Mouse (Mus musculus): ENCODE results near the gene Gm11168.
"Not testable (repeated sequence)": the region's sequence is repeated elsewhere in the genome, so short reads cannot be mapped to it uniquely, and the experiment has no call there.

The Gm11168 gene

DNA sequence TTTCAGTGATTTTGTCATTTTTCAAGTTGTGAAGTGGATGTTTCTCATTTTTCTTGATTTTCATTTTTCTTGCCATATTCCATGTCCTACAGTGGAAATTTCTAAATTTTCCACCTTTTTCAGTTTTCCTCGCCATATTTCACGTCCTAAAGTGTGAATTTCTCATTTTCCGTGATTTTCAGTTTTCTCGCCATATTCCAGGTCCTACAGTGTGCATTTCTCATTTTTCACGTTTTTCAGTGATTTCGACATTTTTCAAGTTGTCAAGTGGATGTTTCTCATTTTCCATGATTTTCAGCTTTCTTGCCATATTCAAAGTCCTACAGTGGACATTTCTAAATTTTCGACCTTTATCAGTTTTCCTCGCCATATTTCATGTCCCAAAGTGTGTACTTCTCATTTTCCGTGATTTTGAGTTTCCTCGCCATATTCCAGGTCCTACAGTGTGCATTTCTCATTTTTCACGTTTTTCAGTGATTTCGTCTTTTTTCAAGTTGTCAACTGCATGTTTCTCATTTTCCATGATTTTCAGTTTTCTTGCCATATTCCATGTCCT, 21.8 kb downstream of the Gm11168 start, which contains the start of gene Gm10717:
Gene Gm10717 (plus strand): TSS at position 506 of the 556 bp plus-strand sequence.
- peak; percentile 62 to 74 for DNase-seq (ENCODE audit: low spot score in 2 of 2)

DNA sequence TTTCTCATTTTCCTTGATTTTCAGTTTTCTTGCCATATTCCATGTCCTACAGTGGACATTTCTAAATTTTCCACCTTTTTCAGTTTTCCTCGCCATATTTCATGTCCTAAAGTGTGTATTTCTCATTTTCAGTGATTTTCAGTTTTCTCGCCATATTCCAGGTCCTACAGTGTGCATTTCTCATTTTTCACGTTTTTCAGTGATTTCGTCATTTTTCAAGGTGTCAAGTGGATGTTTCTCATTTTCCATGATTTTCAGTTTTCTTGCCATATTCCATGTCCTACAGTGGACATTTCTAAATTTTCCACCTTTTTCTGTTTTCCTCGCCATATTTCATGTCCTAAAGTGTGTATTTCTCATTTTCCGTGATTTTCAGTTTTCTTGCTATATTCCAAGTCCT, 22.5 kb downstream of the Gm11168 start:
- DNase-seq (ENCODE audit: low spot score in 2 of 2), result peak; percentile 87 to 88

DNA sequence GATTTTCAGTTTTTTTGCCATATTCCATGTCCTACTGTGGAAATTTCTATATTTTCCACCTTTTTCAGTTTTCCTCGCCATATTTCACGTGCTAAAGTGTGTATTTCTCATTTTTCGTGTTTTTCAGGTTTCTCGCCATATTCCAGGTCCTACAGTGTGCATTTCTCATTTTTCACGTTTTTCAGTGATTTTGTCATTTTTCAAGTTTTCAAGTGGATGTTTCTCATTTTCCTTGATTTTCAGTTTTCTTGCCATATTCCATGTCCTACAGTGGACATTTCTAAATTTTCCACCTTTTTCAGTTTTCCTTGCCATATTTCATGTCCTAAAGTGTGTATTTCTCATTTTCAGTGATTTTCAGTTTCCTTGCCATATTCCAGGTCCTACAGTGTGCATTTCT, 23.0 kb downstream of the Gm11168 start:
- not testable (repeated sequence) for DNase-seq (ENCODE audit: low spot score in 2 of 2)

DNA sequence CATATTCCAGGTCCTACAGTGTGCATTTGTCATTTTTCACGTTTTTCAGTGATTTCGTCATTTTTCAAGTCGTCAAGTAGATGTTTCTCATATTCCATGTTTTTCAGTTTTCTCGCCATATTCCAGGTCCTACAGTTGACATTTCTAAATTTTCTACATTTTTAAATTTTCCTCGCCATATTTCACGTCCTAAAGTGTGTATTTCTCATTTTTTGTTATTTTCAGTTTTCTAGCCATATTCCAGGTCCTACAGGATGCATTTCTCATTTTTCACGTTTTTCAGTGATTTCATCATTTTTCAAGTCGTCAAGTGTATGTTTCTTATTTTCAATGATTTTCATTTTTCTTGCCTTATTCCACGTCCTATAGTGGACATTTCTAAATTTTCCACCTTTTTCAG, 23.6 kb downstream of the Gm11168 start:
- DNase-seq (ENCODE audit: low spot score in 2 of 2), result not testable (repeated sequence)

GRCm38 (mm10) chr9:3027200-3027599, 24.1 kb downstream of the Gm11168 start:
- not testable (repeated sequence) for DNase-seq (ENCODE audit: low spot score in 2 of 2)

GRCm38 (mm10) chr9:3029276-3030000, 26.3 kb downstream of the Gm11168 start:
- DNase-seq (ENCODE audit: low spot score in 2 of 2), result peak; percentile 42 to 62

GRCm38 (mm10) chr9:3030677-3031318, 27.7 kb downstream of the Gm11168 start:
- not testable (repeated sequence) for DNase-seq (ENCODE audit: low spot score in 2 of 2)

DNA sequence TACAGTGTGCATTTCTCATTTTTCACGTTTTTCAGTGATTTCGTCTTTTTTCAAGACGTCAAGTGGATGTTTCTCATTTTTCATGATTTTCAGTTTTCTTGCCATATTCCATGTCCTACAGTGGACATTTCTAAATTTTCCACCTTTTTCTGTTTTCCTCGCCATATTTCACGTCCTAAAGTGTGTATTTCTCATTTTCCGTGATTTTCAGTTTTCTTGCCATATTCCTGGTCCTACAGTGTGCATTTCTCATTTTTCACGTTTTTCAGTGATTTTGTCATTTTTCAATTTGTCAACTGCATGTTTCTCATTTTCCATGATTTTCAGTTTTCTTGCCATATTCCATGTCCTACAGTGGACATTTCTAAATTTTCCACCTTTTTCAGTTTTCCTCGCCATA, 31.2 kb downstream of the Gm11168 start, which contains the start of gene Gm17535:
Gene Gm17535 (plus strand): TSS at position 301 of the 400 bp plus-strand sequence.
- not testable (repeated sequence) for DNase-seq (ENCODE audit: low spot score in 2 of 2)

- not testable (repeated sequence) for DNase-seq (ENCODE audit: low spot score in 2 of 2)
Measured at GRCm38 (mm10) chr9:3036577-3036976, 33.4 kb downstream of the Gm11168 start, which contains the start of gene Gm10715. Gm10715 (plus strand) TSS chr9:3036877.

DNA sequence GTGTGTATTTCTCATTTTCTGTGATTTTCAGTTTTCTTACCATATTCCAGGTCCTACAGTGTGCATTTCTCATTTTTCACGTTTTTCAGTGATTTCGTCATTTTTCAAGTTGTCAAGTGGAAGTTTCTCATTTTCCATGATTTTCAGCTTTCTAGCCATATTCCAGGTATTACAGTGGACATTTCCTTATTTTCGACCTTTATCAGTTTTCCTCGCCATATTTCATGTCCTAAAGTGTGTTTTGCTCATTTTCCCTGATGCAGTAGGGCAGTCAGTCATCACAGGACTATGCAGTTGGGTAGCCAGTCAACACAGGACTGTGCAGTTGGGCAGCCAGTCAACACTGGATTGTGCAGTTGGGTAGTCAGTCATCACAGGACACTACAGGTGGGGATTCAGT, 35.0 kb downstream of the Gm11168 start:
- not testable (repeated sequence) for DNase-seq (ENCODE audit: low spot score in 2 of 2)
